Mouse (Mus musculus) E14TG2a.4 (cell line): ENCODE results near the gene Hrh3.

Source experiments
- CTCF ChIP-seq: conservative IDR thresholded peaks from 2 replicates; pipeline ENCODE4 v1.5.1; 2014; ENCODE audit warnings: low read length
- NANOG ChIP-seq: IDR thresholded peaks from 2 replicates; pipeline ENCODE4 v1.6.1; 2014; ENCODE audit warnings: borderline replicate concordance, low read length, mixed read lengths

DNA sequence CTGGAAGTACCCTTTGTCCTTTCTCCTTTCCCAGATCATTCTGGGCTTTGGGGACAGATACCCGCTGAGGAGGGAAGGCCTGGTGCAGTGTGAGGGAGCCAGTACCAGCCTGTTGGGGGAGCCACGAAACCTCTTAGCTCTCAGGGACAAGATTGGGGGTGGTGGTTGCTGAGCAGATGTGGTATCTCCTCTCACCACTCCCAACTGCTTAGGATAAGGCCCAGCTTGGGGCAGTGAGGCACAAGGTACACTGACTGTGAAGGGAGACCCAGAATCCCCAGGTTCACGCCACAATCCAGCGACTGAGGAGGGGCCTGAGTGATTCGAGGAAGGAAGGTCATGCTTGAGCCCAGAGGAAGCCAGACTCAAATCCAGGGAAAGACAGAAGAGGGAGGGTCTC, 6.1 kb downstream of the Hrh3 start:
- no peak for TF ChIP-seq CTCF
- no peak for TF ChIP-seq NANOG
